Mouse (Mus musculus) lung, postnatal 0 days (tissue): ENCODE data around the gene Tcf12. TPM values are rescaled to one million over a fixed set of nuclear protein-coding genes. Genes with fewer than 3 reads are reported as not detected.

Source experiments
- ATAC-seq: fragments of 200-750 bp; cut with Nextera tagmentation; 2 replicates; pipeline ENCODE4 v1.8.0; 2017; ENCODE audit warnings: moderate library complexity
- DNase-seq: peaks from one replicate; pipeline ENCODE4 v3.0.0-alpha.2; 2016; ENCODE audit warnings: low spot score
- H3K27ac ChIP-seq: fragments of 300-500 bp; sonication (generic); 2 replicates; pipeline ENCODE4 v1.5.1; 2014; ENCODE audit warnings: antibody characterized with exemption, mild to moderate bottlenecking, low read length, mixed read lengths
- H3K27me3 ChIP-seq: fragments of 300-500 bp; sonication (generic); replicated peaks from 2 replicates; pipeline ENCODE4 v1.6.1; 2014; ENCODE audit warnings: low read length, mixed read lengths; ENCODE audit not compliant: insufficient read depth
- H3K36me3 ChIP-seq: fragments of 300-500 bp; sonication (generic); 2 replicates; pipeline ENCODE4 v1.6.1; 2014; ENCODE audit warnings: low read length, mixed read lengths; ENCODE audit not compliant: insufficient read depth
- H3K4me1 ChIP-seq: fragments of 300-500 bp; sonication (generic); 2 replicates; pipeline ENCODE4 v1.6.1; 2014; ENCODE audit warnings: antibody characterized with exemption, low read depth, low read length, mixed read lengths; ENCODE audit not compliant: insufficient read depth
- H3K4me2 ChIP-seq: fragments of 300-500 bp; sonication (generic); replicated peaks from 2 replicates; pipeline ENCODE4 v1.6.1; 2014; ENCODE audit warnings: low read depth, mild to moderate bottlenecking, low read length, moderate library complexity, mixed read lengths
- H3K4me3 ChIP-seq: fragments of 300-500 bp; sonication (generic); 2 replicates; pipeline ENCODE4 v1.5.1; 2014; ENCODE audit warnings: low read depth, low read length
- H3K9ac ChIP-seq: fragments of 300-500 bp; sonication (generic); replicated peaks from 2 replicates; pipeline ENCODE4 v1.6.1; 2014; ENCODE audit warnings: low read depth, mild to moderate bottlenecking
- H3K9me3 ChIP-seq: fragments of 300-500 bp; sonication (generic); 2 replicates; pipeline ENCODE4 v1.6.1; 2016; ENCODE audit warnings: low read length, mixed read lengths
- CTCF ChIP-seq: IDR thresholded peaks from 2 replicates; pipeline ENCODE4 v1.5.1; 2016; ENCODE audit warnings: antibody characterized with exemption, mild to moderate bottlenecking
- EP300 ChIP-seq: IDR thresholded peaks from 2 replicates; pipeline ENCODE4 v1.6.1; 2016; ENCODE audit warnings: antibody characterized with exemption, mild to moderate bottlenecking, control low read depth
- WGBS: fragments of 180-500 bp; shearing (Covaris S2); extraction: QIAGEN DNeasy Blood & Tissue Kit; methylation state at CpG from one replicate; pipeline ENCODE4 v1.1.7; 2014; 5-methylcytosine and 5-hydroxymethylcytosine counted together
- polyA plus RNA-seq: library from polyadenylated mRNA; unstranded; fragments of >200 nt; fragmentation: Nextera tagmentation; extraction: Ambion mirVana; gene quantifications from 2 replicates; pipeline ENCODE4 v1.2.1, GENCODE M21; 2015

Tcf12 gene
- polyA plus RNA-seq, 1 experiment from 2014 or later: 34.1 TPM

GRCm38 (mm10) chr9:71837366-71837765, 274.3 kb downstream of the Tcf12 start:
- no peak overlapping the region for H3K27ac ChIP-seq
- WGBS: 46% methylated on average over 5 of the region's 5 CpGs
- no peak overlapping the region for H3K4me2 ChIP-seq
- H3K9me3 ChIP-seq: no peaks in the 10 kb centered on the region
- no peak overlapping the region for H3K4me3 ChIP-seq
- H3K27me3 ChIP-seq: no peaks in the 10 kb centered on the region
- ATAC-seq: no peak
- H3K9ac ChIP-seq: no peak overlapping the region
- H3K4me1 ChIP-seq: peaks cover 5% of the 10 kb centered on the region; the same call in 1 of the 2 replicates
- peaks cover 3% of the 10 kb centered on the region for H3K36me3 ChIP-seq
- no peak for TF ChIP-seq CTCF
- TF ChIP-seq EP300: no peak
- DNase-seq: no peak

GRCm38 (mm10) chr9:71836366-71836765, 275.3 kb downstream of the Tcf12 start:
- H3K4me2 ChIP-seq: no peak overlapping the region
- H3K4me3 ChIP-seq: no peak overlapping the region
- TF ChIP-seq CTCF: no peak
- TF ChIP-seq EP300: no peak
- H3K36me3 ChIP-seq: no peaks in the 10 kb centered on the region
- no peak for DNase-seq
- H3K27me3 ChIP-seq: no peaks in the 10 kb centered on the region
- H3K4me1 ChIP-seq: peaks cover 5% of the 10 kb centered on the region; the same call in 1 of the 2 replicates
- H3K9me3 ChIP-seq: no peaks in the 10 kb centered on the region
- WGBS: 81% methylated on average over 1 of the region's 1 CpGs
- H3K27ac ChIP-seq: no peak overlapping the region
- no peak for ATAC-seq
- H3K9ac ChIP-seq: no peak overlapping the region

- WGBS: 30% methylated on average over 2 of the region's 2 CpGs
- H3K4me2 ChIP-seq: no peak overlapping the region
- H3K9ac ChIP-seq: no peak overlapping the region
- peak; percentile 16; the same call in 1 of the 2 replicates for ATAC-seq
- no peak overlapping the region for H3K27ac ChIP-seq
- H3K9me3 ChIP-seq: no peaks in the 10 kb centered on the region
- H3K4me1 ChIP-seq: peaks cover 5% of the 10 kb centered on the region; the same call in 1 of the 2 replicates
- DNase-seq: no peak
- H3K36me3 ChIP-seq: no peaks in the 10 kb centered on the region
- no peaks in the 10 kb centered on the region for H3K27me3 ChIP-seq
- no peak for TF ChIP-seq CTCF
- TF ChIP-seq EP300: no peak
- H3K4me3 ChIP-seq: no peak overlapping the region
These were observed 276.4 kb downstream of the Tcf12 start for GRCm38 (mm10) chr9:71835203-71835815.

GRCm38 (mm10) chr9:71834707-71835106, 277.0 kb downstream of the Tcf12 start:
- DNase-seq: no peak
- H3K4me2 ChIP-seq: no peak overlapping the region
- H3K27me3 ChIP-seq: no peaks in the 10 kb centered on the region
- 47% methylated on average over 4 of the region's 4 CpGs for WGBS
- no peaks in the 10 kb centered on the region for H3K9me3 ChIP-seq
- H3K36me3 ChIP-seq: no peaks in the 10 kb centered on the region
- TF ChIP-seq CTCF (no peak), EP300 (no peak)
- no peak for ATAC-seq
- peaks cover 5% of the 10 kb centered on the region; the same call in 1 of the 2 replicates for H3K4me1 ChIP-seq
- H3K4me3 ChIP-seq: no peak overlapping the region
- H3K9ac ChIP-seq: no peak overlapping the region
- H3K27ac ChIP-seq: no peak overlapping the region

GRCm38 (mm10) chr9:71831756-71832699, 279.6 kb downstream of the Tcf12 start:
- peak; percentile 63 for ATAC-seq
- DNase-seq: peak; percentile 72
- no peaks in the 10 kb centered on the region for H3K27me3 ChIP-seq
- H3K27ac ChIP-seq: no peak overlapping the region
- H3K4me2 ChIP-seq: peak overlapping the region; percentile 39
- no peaks in the 10 kb centered on the region for H3K9me3 ChIP-seq
- H3K4me3 ChIP-seq: no peak overlapping the region
- WGBS: 39% methylated on average over 26 of the region's 26 CpGs
- H3K4me1 ChIP-seq: peaks cover 5% of the 10 kb centered on the region; the same call in 1 of the 2 replicates
- no peaks in the 10 kb centered on the region for H3K36me3 ChIP-seq
- TF ChIP-seq EP300 (no peak), CTCF (peak; percentile 98)
- H3K9ac ChIP-seq: no peak overlapping the region

DNA sequence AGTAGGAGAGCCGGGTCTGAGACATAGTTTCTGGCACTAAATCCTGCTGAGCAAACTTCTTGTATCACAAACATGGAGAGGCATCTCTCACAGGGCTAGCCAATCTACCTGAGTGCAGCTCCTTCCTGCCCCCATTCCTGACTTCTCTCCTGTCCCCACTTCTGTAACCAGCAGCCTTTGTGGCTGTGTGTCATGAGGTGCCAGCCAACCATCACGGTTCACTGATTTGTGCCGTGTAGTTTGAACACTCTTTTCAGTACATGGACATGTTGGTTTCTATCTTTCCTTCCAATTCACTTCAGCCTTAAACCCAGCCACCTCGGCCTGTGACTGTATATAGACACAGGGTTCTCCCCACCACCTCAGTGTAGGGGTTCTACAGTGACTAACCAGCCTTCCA, 280.7 kb downstream of the Tcf12 start:
- Histone ChIP-seq H3K4me1 (peaks cover 5% of the 10 kb centered on the region; the same call in 1 of the 2 replicates), H3K9me3 (no peaks in the 10 kb centered on the region), H3K9ac (no peak overlapping the region), H3K4me2 (no peak overlapping the region), H3K4me3 (no peak overlapping the region), H3K36me3 (no peaks in the 10 kb centered on the region), H3K27me3 (no peaks in the 10 kb centered on the region), H3K27ac (no peak overlapping the region)
- WGBS: 82% methylated on average over 4 of the region's 4 CpGs
- DNase-seq (no peak), ATAC-seq (no peak)
- TF ChIP-seq CTCF (no peak), EP300 (no peak)
